Mouse (Mus musculus) gastrocnemius, adult 2 months (tissue): ENCODE measurements around the gene Kif19a. TPM values are rescaled to one million over a fixed set of nuclear protein-coding genes. Genes with fewer than 3 reads are reported as not detected.

ENCODE experiments used
- DNase-seq: peaks from one replicate; pipeline ENCODE4 v3.0.0; 2022
- H3K27ac ChIP-seq: fragments of 200-600 bp; 2 replicates; pipeline ENCODE4 v1.8.1; 2022; ENCODE audit warnings: mild to moderate bottlenecking
- H3K4me3 ChIP-seq: fragments of 200-600 bp; 2 replicates; pipeline ENCODE4 v1.8.1; 2022; ENCODE audit warnings: mild to moderate bottlenecking, moderate library complexity
- CTCF ChIP-seq: fragments of 200-600 bp; IDR thresholded peaks from 2 replicates; pipeline ENCODE4 v1.8.1; 2022; ENCODE audit warnings: antibody characterized with exemption, mild to moderate bottlenecking, moderate library complexity
- intact Hi-C: fragments of 180-260 bp; cut with DNase I; formaldehyde crosslinking; loops from one replicate; pipeline ENCODE4 v1.15.1; 2025
- total RNA-seq, 2 experiments: library from RNA; stranded (reverse); gene quantifications; 2 replicates each; pipeline ENCODE4 v1.2.3; 2021

The Kif19a gene
- total RNA-seq, 2 experiments from 2014 or later, result 0.54 to 0.56 TPM

DNA sequence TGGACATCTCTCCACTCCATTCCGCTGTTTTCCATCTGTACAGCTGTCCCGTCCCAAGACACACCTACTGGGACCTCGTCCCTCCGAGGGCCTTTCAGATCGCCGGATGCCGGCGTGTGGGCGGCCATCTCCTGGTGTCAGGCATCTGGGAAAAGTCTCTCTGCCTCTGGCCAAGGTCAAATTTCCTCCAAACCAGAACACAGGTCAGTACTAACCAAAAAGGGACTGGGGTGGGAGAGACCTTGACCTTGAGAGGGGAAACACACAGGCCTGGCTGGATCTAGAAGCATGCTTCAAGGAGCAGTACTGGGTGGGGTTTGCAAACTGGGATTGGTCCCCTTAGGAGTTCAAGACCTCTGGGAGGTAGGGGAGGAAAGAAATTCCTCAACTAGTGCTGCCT, 24.5 kb downstream of the Kif19a start:
- no peak for DNase-seq
- Histone ChIP-seq H3K27ac (peak overlapping the region; percentile 24; the same call in 1 of the 2 replicates), H3K4me3 (peak overlapping the region; percentile 56)
- intact Hi-C loops, result loop anchor here (1.0 kb wide), 1 partner anchor 44 kb away; no protein-coding TSS in a partner anchor
- no peak for TF ChIP-seq CTCF

DNA sequence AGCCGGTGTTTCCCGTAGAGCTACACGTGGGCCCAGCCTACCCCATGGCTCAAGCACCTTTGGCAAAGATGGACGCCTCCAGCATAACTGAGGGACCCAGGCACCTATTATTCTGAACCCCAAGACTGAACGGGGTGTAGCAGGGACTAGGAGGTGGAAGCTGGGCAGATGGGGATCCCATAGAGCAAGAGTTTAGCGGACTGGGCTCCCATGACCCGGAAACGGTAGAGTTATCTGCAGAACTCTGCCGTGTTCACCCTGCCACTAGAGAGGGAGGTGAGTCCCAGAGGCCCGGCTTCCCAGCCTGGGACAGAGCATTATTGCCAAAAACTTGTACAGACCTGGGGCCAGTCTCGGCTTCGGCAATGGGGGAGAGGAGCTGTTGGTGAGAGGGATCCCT, 25.0 kb downstream of the Kif19a start:
- Histone ChIP-seq H3K4me3 (no peak overlapping the region), H3K27ac (peak overlapping the region; percentile 24; the same call in 1 of the 2 replicates)
- no peak for DNase-seq
- no peak for TF ChIP-seq CTCF
- intact Hi-C loops, result no loop called here

DNA sequence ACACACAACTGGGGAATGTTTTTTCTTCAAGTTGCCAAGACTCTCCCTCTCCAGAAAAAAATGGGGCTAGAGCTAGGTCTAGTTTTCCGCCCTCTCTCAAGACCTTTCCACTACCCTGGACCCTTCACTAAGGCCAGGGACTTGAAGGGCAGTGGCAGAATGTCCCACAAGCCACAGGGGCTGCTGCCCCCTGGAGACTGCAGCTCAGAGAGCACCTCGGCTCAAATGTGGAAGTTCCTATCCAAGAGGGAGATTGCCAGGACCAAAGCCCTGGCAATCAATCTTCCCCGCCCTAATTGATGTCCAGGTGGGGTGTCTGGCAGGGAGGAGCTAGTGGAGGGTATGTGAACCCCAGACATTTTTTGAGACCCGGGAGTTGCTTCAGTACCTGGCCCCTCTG, 25.7 kb downstream of the Kif19a start:
- intact Hi-C loops, result no loop called here
- no peak; the same call in 1 of the 2 replicates for TF ChIP-seq CTCF
- Histone ChIP-seq H3K27ac (0 out of 2 replicates have a peak overlapping the region, but pooled peaks have one; percentile 16), H3K4me3 (no peak overlapping the region; the same call in 1 of the 2 replicates)
- no peak for DNase-seq

DNA sequence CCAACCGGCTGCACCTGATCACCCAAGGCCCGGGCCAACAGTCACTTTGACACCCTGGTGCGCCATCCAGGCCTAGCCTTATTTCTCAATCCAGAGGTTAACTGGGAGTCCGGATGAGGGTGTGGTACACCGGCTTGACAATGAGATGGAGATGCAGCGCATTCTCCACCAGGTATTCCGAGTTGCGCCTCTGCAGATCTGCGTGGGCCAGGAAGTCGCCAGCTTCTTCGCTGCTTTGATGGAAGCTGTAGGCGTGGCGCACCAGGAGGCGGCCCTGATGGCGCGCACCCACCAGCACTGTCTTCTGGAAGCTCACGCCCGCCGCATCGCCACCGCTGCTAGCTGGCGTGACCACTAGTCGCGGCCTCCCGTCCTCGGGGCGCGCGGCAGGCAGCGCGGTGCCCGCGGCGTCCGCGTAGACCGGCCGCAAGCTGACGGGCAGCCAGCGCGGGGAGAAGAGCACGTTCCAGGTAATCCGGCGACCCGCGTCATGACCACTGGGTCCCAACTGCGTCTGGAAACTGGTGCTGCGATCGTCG, 26.2 kb downstream of the Kif19a start:
- TF ChIP-seq CTCF, result no peak
- H3K4me3 ChIP-seq, result peak overlapping the region; percentile 68
- intact Hi-C loops, result no loop called here

DNA sequence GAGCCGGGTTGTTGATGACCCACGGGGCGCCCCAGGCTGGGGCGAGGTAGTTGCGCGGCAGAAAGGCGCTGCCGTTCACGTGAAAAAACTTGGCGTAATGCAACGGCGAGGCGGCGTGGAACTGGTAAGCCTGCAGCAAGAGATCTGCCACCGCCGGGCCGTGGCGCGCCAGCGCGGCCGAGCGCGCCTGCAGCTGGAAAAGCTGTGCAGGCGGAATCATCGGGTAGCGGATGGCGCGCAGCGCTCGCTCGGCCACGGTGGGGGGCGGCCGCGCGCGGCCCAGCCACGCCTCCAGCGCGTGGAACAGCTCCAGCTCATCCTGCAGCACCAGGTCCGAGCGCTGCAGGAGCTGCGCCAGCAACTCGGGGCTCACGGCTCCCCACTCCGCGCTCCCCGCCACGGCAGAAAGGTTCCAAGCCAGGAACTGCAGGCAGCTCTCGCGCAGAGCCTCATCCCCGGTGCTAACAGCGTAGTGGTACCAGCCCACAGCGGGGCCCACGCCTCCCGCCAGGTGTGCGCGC, 26.8 kb downstream of the Kif19a start:
- intact Hi-C loops, result no loop called here
- no peak for TF ChIP-seq CTCF
- peak overlapping the region; percentile 68 for H3K4me3 ChIP-seq
- H3K27ac ChIP-seq, result peak overlapping the region; percentile 43
- peak; percentile 33 for DNase-seq

More for the DNA sequence above, 26.2 kb downstream of the Kif19a start:
- no peak for DNase-seq
- H3K27ac ChIP-seq, result peak overlapping the region; percentile 43

DNA sequence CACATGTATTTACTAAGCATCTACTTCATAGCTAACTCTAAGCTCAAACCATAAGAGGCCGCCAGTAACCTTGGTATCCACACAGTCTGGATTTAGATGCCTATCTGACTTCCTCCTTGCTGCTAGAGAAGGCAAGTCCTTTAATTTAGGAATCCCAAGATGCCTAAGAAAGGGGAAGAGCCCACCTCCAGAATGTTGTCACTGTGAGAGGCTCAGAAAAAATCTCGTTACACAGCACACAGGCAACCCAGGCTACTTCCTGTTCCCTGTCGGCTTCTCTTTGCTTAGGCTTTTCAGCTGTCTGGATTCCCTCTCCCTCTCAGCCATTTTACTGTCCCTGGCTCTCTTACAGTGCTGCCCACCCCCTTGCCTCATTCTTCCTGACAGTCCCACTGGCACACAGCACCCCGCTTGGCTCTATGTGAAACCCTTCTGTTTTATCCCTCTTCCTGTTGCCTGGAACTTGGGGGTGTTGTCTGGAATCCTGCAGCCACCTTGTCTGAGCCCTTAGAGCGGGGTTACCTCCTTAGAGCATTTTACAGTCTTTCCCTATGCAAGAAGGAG, 27.8 kb downstream of the Kif19a start:
- DNase-seq, result no peak
- Histone ChIP-seq H3K27ac (no peak overlapping the region), H3K4me3 (no peak overlapping the region)
- intact Hi-C loops, result no loop called here
- no peak for TF ChIP-seq CTCF

DNA sequence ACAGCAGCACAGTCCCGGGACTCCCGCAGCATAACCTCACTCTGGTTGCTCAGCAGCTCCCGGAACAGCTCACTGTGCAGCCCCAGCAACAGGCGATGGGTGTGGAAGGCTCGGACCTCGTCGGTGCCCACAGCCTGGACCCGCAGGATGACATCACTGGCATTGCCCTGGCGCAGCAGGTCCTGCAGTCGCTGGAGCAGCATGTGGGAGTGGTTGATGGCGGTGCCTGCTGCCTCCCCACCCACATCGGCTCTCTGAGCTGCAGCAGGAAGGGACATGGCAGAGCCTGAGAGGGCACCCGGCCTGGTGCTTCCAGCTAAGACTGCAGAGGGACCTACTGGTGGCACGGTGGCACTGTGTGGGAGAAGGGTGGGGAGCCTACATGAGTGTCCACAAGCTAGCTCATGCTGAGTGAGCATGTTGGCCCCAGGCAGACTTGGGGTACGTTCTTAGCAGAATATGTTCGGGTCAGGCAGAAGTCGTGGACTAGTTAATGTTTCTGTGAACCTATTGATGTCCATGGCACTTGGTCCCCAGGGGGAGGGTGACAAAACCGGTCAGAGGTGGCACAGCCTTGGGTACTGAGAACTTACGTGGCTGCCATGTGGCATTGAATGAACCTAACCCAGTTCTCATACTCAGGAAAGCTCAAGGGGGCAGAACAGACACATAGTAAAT, 28.8 kb downstream of the Kif19a start:
- no peak for TF ChIP-seq CTCF
- intact Hi-C loops, result no loop called here
- no peak overlapping the region for H3K27ac ChIP-seq
- no peak for DNase-seq
- no peak overlapping the region for H3K4me3 ChIP-seq

DNA sequence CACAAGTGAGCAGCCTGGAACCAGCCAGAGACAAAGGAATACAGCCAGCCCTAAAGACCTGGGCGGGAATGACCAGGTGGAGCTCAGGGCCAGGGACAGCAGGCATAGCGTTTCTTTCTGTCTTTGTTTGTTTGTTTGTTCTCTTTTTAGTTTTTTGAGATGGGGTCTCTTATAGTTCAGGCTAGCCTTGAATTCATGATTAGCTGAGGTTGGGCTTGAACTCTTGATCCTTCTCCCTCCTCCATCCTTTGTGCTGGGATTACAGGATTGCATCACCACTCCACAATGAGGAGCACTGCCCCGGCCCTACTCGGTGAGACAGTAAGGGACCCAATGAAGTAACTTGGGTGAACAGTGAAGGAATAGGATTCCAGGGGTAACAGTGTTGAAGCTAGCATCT, 29.5 kb downstream of the Kif19a start:
- no peak for DNase-seq
- Histone ChIP-seq H3K4me3 (no peak overlapping the region), H3K27ac (no peak overlapping the region)
- TF ChIP-seq CTCF, result no peak
- intact Hi-C loops, result no loop called here

DNA sequence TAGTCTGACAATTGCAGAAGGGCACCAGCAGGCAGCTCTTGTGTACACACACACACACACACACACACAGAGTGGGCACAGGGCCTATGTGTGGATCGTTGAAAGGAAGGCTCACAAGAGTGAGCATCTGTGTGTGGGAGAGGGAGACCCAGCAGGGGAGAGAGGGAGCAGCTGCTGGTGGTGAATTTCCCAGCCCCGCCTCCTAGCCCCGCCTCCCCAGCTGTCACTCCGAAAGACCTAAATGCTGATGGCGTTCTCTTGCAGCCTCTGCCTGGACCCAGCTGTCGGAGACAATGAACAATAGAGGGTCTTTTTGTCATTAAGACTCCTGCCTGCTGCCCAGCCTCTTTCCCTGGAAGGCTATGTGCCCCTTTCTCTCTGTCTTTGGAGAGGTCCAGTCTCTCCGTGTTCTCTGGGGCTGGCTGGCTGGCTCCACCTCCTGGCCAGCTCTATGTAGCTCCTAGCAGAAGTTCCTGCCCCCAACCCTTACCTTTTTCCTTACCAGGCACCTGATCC, 30.1 kb downstream of the Kif19a start:
- Histone ChIP-seq H3K27ac (no peak overlapping the region), H3K4me3 (peak overlapping the region; percentile 68)
- peak; percentile 44 for DNase-seq
- TF ChIP-seq CTCF, result peak; percentile 44
- intact Hi-C loops, result no loop called here

DNA sequence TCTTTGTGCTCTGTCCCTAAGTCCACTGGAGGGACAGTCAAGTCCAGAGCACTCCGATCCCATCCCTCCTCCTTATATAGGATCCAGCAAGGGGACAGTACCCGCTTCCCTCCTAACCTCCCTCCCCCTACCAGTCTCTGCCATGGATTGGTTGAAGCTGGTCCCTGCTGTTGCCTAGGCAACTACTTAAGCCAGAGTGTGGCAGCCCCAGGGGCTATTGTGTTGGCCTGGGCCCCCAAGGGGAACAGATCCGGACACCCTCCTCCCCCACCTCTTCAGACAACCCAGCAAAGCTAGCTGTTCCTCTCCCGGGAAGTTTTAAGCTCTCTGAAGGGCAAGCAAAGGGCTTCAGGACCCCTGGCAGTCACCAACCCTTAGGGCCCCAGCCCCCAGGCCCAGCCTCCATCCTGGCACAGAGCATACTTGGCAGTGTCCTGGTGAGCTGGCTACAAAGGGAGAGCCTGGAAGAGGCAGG, 30.7 kb downstream of the Kif19a start, which contains the start of gene Btbd17:
Btbd17 (minus strand) TSS at position 98 of the 475 bp plus-strand sequence.
- TF ChIP-seq CTCF, result no peak
- intact Hi-C loops, result no loop called here
- no peak within 1 kb of the TSS for H3K27ac ChIP-seq
- H3K4me3 ChIP-seq, result peak within 1 kb of the TSS; percentile 68
- no peak for DNase-seq

DNA sequence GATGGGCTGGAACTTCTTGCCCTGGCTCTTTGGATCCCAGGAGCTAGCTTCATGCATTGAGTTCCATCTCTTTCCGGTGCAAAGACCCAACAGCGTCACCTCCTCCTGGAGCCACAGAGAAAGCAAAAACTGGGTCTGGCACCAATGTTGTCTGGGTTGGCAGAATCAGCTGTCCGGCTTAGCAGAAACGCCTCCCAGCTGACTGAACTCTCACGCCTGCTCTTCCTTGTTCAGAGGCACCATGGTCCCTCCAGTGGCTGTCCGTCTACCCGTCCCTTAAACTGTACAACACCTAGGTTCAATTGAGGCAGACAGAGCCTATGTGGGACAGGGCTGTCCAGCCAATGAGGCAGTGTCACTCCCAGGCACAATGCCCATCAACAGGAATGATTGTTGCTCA, 32.0 kb downstream of the Kif19a start:
- no peak for DNase-seq
- intact Hi-C loops, result no loop called here
- Histone ChIP-seq H3K4me3 (no peak overlapping the region), H3K27ac (no peak overlapping the region)
- TF ChIP-seq CTCF, result no peak

DNA sequence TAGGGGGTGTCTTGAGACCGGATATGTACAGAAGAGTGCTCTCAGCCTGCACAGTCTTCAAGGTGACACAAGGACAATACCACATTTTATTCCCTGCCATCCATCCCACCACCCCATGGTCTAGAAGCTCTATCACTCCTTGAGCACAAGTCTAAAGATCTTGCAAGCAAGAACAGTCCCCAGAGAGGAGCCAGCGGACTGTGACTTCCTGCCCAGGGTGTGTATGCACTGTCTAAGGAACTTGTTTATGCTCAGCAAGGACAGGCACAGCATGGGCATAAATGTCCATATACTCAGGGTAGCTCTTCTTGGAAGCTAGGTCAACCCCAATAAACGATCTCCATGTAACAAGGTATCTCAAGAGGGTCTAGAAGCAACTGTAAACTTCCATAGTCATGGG, 32.8 kb downstream of the Kif19a start:
- intact Hi-C loops, result no loop called here
- H3K4me3 ChIP-seq, result no peak overlapping the region
- no peak for DNase-seq
- H3K27ac ChIP-seq, result no peak overlapping the region
- no peak for TF ChIP-seq CTCF

DNA sequence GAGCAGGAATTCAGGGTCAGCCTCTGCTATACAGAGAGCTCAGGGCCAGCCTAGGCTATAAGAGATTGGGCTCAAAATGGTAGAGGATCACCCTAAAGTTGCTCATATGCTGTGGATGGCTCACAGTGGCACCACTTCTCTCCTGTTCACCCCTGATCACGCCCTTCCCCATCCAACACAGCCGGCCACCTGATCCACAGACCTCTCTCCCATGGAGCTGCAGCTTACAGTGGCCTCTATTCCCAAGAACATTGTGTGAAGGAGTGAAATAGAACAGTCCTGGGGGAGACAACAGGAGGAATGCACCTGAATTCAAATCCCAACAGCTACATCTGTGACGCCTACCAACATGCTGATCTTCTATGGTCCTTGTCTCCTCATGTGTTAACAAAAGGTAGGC, 33.4 kb downstream of the Kif19a start, which contains the start of gene Gpr142:
Gpr142 (plus strand) TSS at position 301 of the 400 bp plus-strand sequence.
- H3K4me3 ChIP-seq, result no peak within 1 kb of the TSS
- TF ChIP-seq CTCF, result no peak
- no peak within 1 kb of the TSS for H3K27ac ChIP-seq
- no peak for DNase-seq
- intact Hi-C loops, result no loop called here
